ENCODE assay signal across 18 mouse cellular contexts in genomic region chr5:115671846-115672245, GRCm38 (mm10). TPM values are rescaled to one million over a fixed set of nuclear protein-coding genes. Genes with fewer than 3 reads are reported as not detected.
DNase-seq lines count a peak whose midpoint lies in the region; ATAC-seq lines count a peak whose summit lies in the region.
"Had no signal": no experiment of that assay in that cellular context is flagged by ENCODE, and none has a peak within 500 bp of the region (broad histone marks: within the 10 kb centered on the region; RNA-seq: fewer than 3 reads in every experiment).

No protein-coding gene starts in this region.

- peak; percentile 58 to 74 for DNase-seq in cerebellum, adult 18-20 months
- peak; percentile 54 for DNase-seq in left cerebral cortex, postnatal 4 days
- DNase-seq in left cerebral cortex, postnatal 25 days (ENCODE audit: low spot score in 2 of 2) = no peak
- peak; percentile 76 to 79 for DNase-seq in cerebellum, postnatal 10 days
- peak; percentile 45 for DNase-seq in retina, postnatal 1 day
- DNase-seq in adrenal gland, postnatal 14 days = no peak
- DNase-seq: adrenal gland, postnatal 25 days; forebrain, postnatal 0 days; gastrocnemius, postnatal 25 days; heart, postnatal 36 days; kidney, postnatal 25 days; lung, embryonic 14.5 days; right cerebral cortex, adult 18-20 months; right cerebral cortex, postnatal 4 days; thymus, adult 2 months; thymus, postnatal 4 days had no signal

- intact Hi-C loops in left cerebral cortex, postnatal 4 days (cut with DNase I) = no loop called here
- intact Hi-C loops in left cerebral cortex, postnatal 25 days (cut with DNase I) = no loop called here

- no peak for ATAC-seq in cerebellum, adult (ENCODE audit: insufficient number of reproducible peaks, low FRiP score, low TSS enrichment)
- ATAC-seq: forebrain, postnatal 0 days; intestine, postnatal 0 days had no signal

RNA-seq across cellular contexts. Expression of gene Rab35, which starts 40.1 kb away (rescaled TPM):
- total RNA-seq in left cerebral cortex, postnatal 4 days (2021) = 10 to 100 TPM; 93.8 to 97.7 TPM
- 10 to 100 TPM; 86.0 to 96.7 TPM for total RNA-seq in left cerebral cortex, postnatal 25 days (2021)
- 55.3 and 59.5 TPM in 2 replicates for total RNA-seq in adrenal gland, postnatal 14 days (2021)

RNA-seq across cellular contexts. Expression of gene Bicdl1, which starts 59.6 kb away (rescaled TPM):
- total RNA-seq in left cerebral cortex, postnatal 4 days (2021) = 100 to 1,000 TPM; 144 to 151 TPM
- total RNA-seq in left cerebral cortex, postnatal 25 days (2021) = 100 to 1,000 TPM; 157 to 159 TPM
- total RNA-seq in adrenal gland, postnatal 14 days (2021) = 10.0 and 13.1 TPM in 2 replicates

Comparison
In these comparisons a context has a peak if more than half of its experiments do, and no peak if none do; other contexts are left out.
1. DNase-seq: peak in cerebellum, adult 18-20 months (2 of 2), left cerebral cortex, postnatal 4 days (single experiment), cerebellum, postnatal 10 days (2 of 2) and retina, postnatal 1 day (single experiment); none in left cerebral cortex, postnatal 25 days (0 of 2) and adrenal gland, postnatal 14 days (single experiment).
2. RNA of gene Bicdl1, which starts 59.6 kb away (total RNA-seq): 157 to 159 TPM in left cerebral cortex, postnatal 25 days and 144 to 151 TPM in left cerebral cortex, postnatal 4 days; 10.0 to 13.1 TPM in adrenal gland, postnatal 14 days; every median in the first group is over 10 times any median in the second.